Mouse (Mus musculus) kidney, embryonic 15.5 days (tissue): ENCODE results near the gene Ccrl2. TPM values are rescaled to one million over a fixed set of nuclear protein-coding genes. Genes with fewer than 3 reads are reported as not detected.

Source experiments
- ATAC-seq: fragments of 200-750 bp; cut with Nextera tagmentation; replicated peaks from 2 replicates; pipeline ENCODE4 v1.8.0; 2017; ENCODE audit warnings: moderate TSS enrichment; ENCODE audit not compliant: low FRiP score
- H3K27ac ChIP-seq: fragments of 300-500 bp; sonication (generic); 2 replicates; pipeline ENCODE4 v1.5.1; 2015; ENCODE audit warnings: mild to moderate bottlenecking, inconsistent platforms
- H3K27me3 ChIP-seq: fragments of 300-500 bp; sonication (generic); 2 replicates; pipeline ENCODE4 v1.6.1; 2015; ENCODE audit warnings: inconsistent platforms
- H3K36me3 ChIP-seq: fragments of 300-500 bp; sonication (generic); 2 replicates; pipeline ENCODE4 v1.6.1; 2015; ENCODE audit warnings: inconsistent platforms
- H3K4me1 ChIP-seq: fragments of 300-500 bp; sonication (generic); 2 replicates; pipeline ENCODE4 v1.6.1; 2015; ENCODE audit warnings: inconsistent platforms
- H3K4me2 ChIP-seq: fragments of 300-500 bp; sonication (generic); 2 replicates; pipeline ENCODE4 v1.6.1; 2015; ENCODE audit warnings: moderate library complexity, mild to moderate bottlenecking, inconsistent platforms
- H3K4me3 ChIP-seq: fragments of 300-500 bp; sonication (generic); replicated peaks from 2 replicates; pipeline ENCODE4 v1.5.1; 2015; ENCODE audit warnings: mild to moderate bottlenecking, inconsistent platforms
- H3K9ac ChIP-seq: fragments of 300-500 bp; sonication (generic); 2 replicates; pipeline ENCODE4 v1.6.1; 2015; ENCODE audit warnings: mild to moderate bottlenecking, inconsistent platforms
- H3K9me3 ChIP-seq: fragments of 300-500 bp; sonication (generic); replicated peaks from 2 replicates; pipeline ENCODE4 v1.6.1; 2016; ENCODE audit warnings: inconsistent platforms
- WGBS: fragments of 180-500 bp; shearing (Covaris S2); methylation state at CpG from one replicate; pipeline ENCODE4 v1.1.7; 2015; ENCODE audit warnings: mixed read lengths; 5-methylcytosine and 5-hydroxymethylcytosine counted together
- polyA plus RNA-seq: library from polyadenylated mRNA; unstranded; fragments of >200 nt; fragmentation: Nextera tagmentation; extraction: Ambion mirVana; gene quantifications from 2 replicates; pipeline ENCODE4 v1.2.1, GENCODE M21; 2015

The Ccrl2 gene
- polyA plus RNA-seq, 1 experiment from 2014 or later = 1.3 TPM

DNA sequence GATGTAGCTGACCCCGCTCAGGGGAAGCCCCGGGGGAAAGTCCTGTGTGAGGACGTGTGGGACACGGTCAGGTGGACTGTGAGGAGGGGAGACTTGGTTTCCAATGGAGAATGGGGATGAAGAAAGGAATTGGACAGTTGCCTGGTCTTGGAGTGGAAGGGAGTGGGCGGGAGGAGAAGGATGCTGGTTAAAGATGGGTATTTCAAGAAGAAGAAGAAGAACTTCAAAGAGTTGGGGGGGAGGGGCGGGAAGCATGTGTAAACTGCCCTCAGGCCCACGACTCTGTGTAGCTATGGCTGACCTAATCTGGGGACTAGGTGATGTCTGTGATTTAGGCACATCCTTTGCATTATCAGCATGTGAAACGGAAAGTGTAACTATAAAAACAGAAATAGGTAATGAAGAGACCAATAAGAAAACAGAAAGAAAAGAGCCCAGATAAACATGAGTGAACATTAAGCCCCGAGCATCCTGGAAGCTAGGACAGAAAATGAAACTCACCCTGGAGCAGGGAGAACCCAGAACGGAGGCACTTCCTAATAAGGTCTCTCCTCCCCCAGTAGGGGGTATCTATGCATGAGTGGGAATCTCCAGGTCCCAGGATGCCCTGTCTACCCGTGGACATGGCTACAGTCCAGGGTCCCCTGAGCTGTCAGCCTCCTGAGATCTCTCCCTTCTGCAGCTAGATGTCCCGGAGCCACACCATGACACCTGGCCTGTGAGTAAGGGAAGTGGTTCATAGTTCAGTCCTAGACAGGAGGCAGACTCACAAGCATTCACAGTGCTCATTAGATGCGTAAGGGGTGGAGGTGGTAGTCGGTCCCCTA is 438 bp upstream of the Ccrl2 start:
- peak overlapping the region; percentile 49; the same call in 1 of the 2 replicates for H3K4me3 ChIP-seq
- peaks cover 24% of the 10 kb centered on the region for H3K4me1 ChIP-seq
- H3K27ac ChIP-seq = no peak overlapping the region; the same call in 1 of the 2 replicates
- 0 out of 2 replicates have a peak, but pooled peaks cover 3% of the 10 kb centered on the region for H3K27me3 ChIP-seq
- no peaks in the 10 kb centered on the region for H3K36me3 ChIP-seq
- ATAC-seq = no peak
- no peak overlapping the region for H3K9ac ChIP-seq
- H3K4me2 ChIP-seq = peak overlapping the region; percentile 75
- WGBS = 57% methylated on average over 14 of the region's 14 CpGs
- H3K9me3 ChIP-seq = no peaks in the 10 kb centered on the region

DNA sequence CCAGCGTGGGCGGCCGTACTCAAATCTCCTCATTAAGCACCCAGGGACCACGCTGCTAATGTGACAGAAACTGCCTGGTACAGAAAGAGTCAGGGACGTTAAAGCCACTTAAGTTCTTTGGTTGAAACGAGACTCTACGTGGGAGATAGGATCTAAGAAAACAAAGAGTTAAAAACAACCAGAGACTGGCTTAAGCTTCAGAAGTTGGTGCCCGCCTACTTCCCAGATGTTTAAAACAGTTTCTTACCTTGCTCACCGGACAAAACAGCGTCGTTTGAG is 861 bp downstream of the Ccrl2 start:
- H3K4me3 ChIP-seq = peak overlapping the region; percentile 49
- H3K4me1 ChIP-seq = peaks cover 24% of the 10 kb centered on the region
- whole genome bisulfite sequencing = 3% methylated on average over 11 of the region's 11 CpGs
- H3K4me2 ChIP-seq = peak overlapping the region; percentile 75
- 0 out of 2 replicates have a peak, but pooled peaks cover 3% of the 10 kb centered on the region for H3K27me3 ChIP-seq
- no peaks in the 10 kb centered on the region for H3K9me3 ChIP-seq
- H3K9ac ChIP-seq = peak overlapping the region; percentile 31
- peak overlapping the region; percentile 56; the same call in 1 of the 2 replicates for H3K27ac ChIP-seq
- H3K36me3 ChIP-seq = no peaks in the 10 kb centered on the region
- ATAC-seq = no peak

DNA sequence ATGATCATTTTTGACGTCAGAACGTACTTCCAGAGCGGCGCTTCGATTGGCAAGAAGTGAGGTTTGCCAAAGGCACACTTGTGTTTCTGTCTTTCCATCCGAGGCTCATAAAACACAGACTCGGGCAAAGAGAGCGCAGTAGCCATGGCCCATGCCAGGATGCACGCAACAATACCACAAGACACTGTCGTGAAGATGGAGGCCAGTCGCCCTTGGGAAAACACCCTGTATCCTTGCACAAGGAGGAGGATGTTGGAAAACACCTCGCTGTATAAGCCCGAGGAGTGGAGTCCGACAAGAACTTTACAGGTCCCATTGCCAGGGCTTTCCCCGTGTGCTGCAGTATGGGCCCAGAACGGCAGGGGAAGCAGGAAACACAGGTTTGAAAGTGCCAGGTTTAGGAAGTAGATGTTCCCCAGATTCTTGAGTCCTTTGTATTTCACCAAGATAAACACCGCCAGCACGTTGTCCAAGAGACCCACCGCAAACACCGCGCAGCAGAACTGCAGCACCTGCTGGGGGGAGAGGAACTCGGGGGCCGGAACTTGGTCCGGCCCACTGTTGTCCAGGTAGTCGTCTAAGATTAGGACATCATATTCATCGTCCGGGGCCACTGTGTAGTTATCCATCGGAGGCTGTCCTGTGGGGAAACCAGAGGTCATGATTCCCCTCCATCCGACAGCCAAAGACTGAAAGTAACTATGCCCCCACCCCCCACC is 1.4 kb downstream of the Ccrl2 start:
- H3K4me3 ChIP-seq = peak overlapping the region; percentile 49
- H3K4me2 ChIP-seq = peak overlapping the region; percentile 75
- H3K9ac ChIP-seq = peak overlapping the region; percentile 31; the same call in 1 of the 2 replicates
- no peaks in the 10 kb centered on the region for H3K36me3 ChIP-seq
- ATAC-seq = no peak
- peaks cover 24% of the 10 kb centered on the region for H3K4me1 ChIP-seq
- 0 out of 2 replicates have a peak overlapping the region, but pooled peaks have one; percentile 56 for H3K27ac ChIP-seq
- H3K9me3 ChIP-seq = no peaks in the 10 kb centered on the region
- 0 out of 2 replicates have a peak, but pooled peaks cover 3% of the 10 kb centered on the region for H3K27me3 ChIP-seq
- WGBS = 64% methylated on average over 29 of the region's 29 CpGs

DNA sequence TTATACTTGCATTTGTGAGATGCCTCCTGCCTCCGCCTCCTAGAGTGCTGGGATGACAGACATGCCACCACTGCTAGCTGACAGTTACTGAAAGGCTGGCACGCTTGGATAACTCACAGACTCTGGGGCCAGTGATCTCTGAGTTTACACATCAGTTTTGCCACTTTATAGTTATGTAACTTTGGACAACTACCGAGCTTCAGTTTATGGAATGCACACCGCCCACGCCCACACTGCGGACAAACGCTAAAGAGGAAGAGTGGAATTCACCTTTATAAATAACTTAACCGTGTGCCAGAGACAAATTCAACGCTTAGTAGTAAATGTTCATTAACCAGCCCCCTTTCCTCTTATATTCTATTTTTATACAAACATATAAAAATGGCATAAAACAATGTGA is 2.4 kb downstream of the Ccrl2 start:
- H3K9ac ChIP-seq = no peak overlapping the region
- 0 out of 2 replicates have a peak, but pooled peaks cover 3% of the 10 kb centered on the region for H3K27me3 ChIP-seq
- no peak overlapping the region for H3K4me2 ChIP-seq
- no peak overlapping the region for H3K4me3 ChIP-seq
- no peaks in the 10 kb centered on the region for H3K36me3 ChIP-seq
- H3K9me3 ChIP-seq = no peaks in the 10 kb centered on the region
- H3K4me1 ChIP-seq = peaks cover 24% of the 10 kb centered on the region
- 77% methylated on average over 9 of the region's 9 CpGs for WGBS
- ATAC-seq = no peak
- H3K27ac ChIP-seq = no peak overlapping the region

DNA sequence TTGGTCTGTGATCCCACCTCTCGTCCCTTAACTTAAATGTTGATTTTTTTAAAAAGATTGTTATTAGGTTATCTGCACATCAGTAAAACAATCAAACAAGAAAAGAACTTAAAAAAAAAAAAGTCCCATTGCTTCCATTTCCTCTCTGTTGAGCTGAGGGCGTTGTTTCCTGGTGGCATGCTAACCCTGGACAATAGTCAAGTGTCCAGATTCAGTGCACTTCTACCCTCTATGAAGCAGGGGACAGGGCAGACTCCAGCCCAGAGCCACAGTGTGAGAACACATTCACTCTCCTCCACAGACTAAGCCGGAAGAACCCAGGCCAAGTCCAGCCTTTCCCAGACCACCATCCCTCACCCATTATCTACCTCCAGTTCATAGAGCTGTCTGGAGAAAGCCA is 8.9 kb downstream of the Ccrl2 start:
- H3K9ac ChIP-seq = no peak overlapping the region
- H3K4me3 ChIP-seq = no peak overlapping the region
- H3K27ac ChIP-seq = no peak overlapping the region
- H3K4me2 ChIP-seq = no peak overlapping the region
- no peaks in the 10 kb centered on the region for H3K27me3 ChIP-seq
- H3K36me3 ChIP-seq = no peaks in the 10 kb centered on the region
- WGBS = 78% methylated on average over 3 of the region's 3 CpGs
- H3K4me1 ChIP-seq = no peaks in the 10 kb centered on the region
- no peak for ATAC-seq
- H3K9me3 ChIP-seq = no peaks in the 10 kb centered on the region

DNA sequence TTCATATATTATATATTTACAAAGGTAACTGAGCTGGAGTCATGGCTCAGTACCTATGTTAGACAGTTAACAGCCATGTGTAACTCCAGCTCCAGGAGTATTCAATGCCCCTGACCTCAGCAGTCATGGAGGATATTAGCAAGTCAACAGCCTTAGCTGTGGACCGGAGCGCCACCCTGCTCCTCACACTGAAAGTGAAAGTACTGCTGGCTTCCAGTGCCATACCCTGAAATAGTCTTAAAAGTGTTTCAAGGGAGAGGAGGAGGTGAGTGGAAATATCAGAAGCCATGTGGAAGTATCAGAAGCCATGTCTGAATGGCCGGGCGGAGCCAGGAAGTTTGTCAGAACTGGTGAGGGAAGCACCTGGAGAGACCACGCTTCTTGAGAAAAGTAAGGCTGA is 10.1 kb downstream of the Ccrl2 start:
- no peak overlapping the region for H3K9ac ChIP-seq
- H3K36me3 ChIP-seq = no peaks in the 10 kb centered on the region
- no peak overlapping the region for H3K4me3 ChIP-seq
- ATAC-seq = no peak
- no peak overlapping the region for H3K27ac ChIP-seq
- H3K4me1 ChIP-seq = no peaks in the 10 kb centered on the region
- H3K27me3 ChIP-seq = no peaks in the 10 kb centered on the region
- 97% methylated on average over 5 of the region's 5 CpGs for WGBS
- no peaks in the 10 kb centered on the region for H3K9me3 ChIP-seq
- no peak overlapping the region for H3K4me2 ChIP-seq

DNA sequence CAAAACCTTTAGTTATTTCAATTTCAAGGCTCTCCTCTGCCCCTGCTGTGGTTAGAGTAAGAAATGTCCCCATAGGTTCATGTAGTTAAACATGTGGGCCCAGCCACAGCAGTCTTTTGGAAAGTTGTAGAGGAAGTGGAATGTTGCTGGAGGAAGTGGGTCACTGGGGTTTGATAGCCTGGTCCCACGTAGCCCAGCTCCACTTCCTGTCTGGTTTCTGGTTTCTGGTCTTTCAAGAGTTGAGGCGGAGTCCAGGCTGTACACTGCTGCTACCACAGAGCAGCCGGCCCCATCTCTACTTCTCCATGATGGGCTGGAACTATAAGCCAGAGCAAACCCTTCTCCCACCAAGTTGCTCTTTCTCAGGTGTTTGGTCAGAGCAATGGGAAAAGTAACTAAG is 11.1 kb downstream of the Ccrl2 start:
- no peak overlapping the region for H3K4me2 ChIP-seq
- no peak for ATAC-seq
- no peak overlapping the region for H3K9ac ChIP-seq
- H3K4me1 ChIP-seq = no peaks in the 10 kb centered on the region
- no peaks in the 10 kb centered on the region for H3K27me3 ChIP-seq
- H3K36me3 ChIP-seq = no peaks in the 10 kb centered on the region
- WGBS = 67% methylated on average over 3 of the region's 3 CpGs
- no peak overlapping the region for H3K27ac ChIP-seq
- H3K4me3 ChIP-seq = no peak overlapping the region
- H3K9me3 ChIP-seq = no peaks in the 10 kb centered on the region

DNA sequence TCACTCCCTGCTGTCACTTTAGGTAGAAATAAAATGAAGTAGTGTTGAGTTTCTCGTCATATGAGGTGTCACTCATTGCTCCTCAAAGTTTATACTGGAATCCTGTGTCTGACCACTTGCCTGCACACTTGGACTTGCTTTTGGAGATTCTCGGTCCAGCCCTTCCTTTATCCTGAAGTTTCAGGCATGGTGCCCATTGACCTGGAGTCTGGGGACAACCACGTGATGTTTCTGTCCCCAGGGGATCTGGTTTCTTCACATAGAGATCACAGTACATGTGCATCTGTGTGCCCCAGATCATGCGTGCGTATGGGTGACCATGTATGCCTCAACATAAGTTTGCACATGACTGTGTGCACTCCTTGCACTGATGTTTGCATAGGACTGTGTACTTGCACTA is 15.1 kb downstream of the Ccrl2 start:
- no peaks in the 10 kb centered on the region for H3K9me3 ChIP-seq
- no peaks in the 10 kb centered on the region for H3K27me3 ChIP-seq
- 84% methylated on average over 5 of the region's 5 CpGs for WGBS
- H3K9ac ChIP-seq = no peak overlapping the region
- H3K4me1 ChIP-seq = no peaks in the 10 kb centered on the region
- H3K27ac ChIP-seq = no peak overlapping the region
- H3K36me3 ChIP-seq = no peaks in the 10 kb centered on the region
- ATAC-seq = no peak
- no peak overlapping the region for H3K4me3 ChIP-seq
- no peak overlapping the region for H3K4me2 ChIP-seq

DNA sequence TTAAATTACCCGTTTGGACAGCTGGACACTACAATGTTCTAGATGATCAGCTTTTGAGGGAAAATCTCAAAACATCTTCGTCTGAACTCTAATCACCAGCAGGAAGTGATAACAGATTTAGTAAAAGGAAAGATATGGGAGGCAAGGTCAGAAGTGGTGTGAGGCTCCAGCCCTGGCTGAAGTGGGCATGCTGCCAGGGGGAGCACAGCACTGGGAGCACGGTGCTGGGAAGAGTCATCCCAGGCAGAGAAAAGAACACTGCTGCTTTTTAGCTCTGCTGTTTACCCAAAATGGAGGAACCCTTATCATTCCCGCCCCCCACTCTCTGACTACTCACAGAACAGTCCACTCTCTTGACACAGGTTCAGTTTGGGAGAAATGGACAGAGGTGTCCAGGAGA is 17.4 kb downstream of the Ccrl2 start:
- no peak for ATAC-seq
- peaks cover 4% of the 10 kb centered on the region for H3K4me1 ChIP-seq
- H3K27ac ChIP-seq = no peak overlapping the region
- 72% methylated on average over 4 of the region's 4 CpGs for WGBS
- no peak overlapping the region for H3K4me2 ChIP-seq
- no peak overlapping the region for H3K4me3 ChIP-seq
- no peaks in the 10 kb centered on the region for H3K9me3 ChIP-seq
- no peaks in the 10 kb centered on the region for H3K36me3 ChIP-seq
- no peak overlapping the region for H3K9ac ChIP-seq
- H3K27me3 ChIP-seq = no peaks in the 10 kb centered on the region

DNA sequence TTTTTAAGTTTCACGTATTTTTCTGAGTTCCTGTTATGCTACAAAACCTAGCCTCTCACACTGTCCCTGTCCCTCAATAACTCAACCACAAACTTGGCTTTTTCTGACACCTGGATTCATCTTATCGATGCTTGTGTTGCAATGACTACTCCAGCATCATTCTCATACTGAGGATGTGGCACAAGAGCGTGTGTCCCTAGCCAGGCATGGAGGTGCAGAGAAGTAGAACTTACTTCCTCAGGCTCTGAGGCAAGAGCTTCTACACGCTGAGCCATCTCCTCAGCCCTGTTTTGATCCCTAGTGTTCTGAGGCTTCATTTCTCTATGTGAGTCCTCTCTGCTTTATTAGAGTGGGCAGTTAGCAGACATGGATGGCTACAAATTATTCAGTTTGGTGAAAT is 23.6 kb downstream of the Ccrl2 start:
- no peak for ATAC-seq
- no peak overlapping the region for H3K27ac ChIP-seq
- no peak overlapping the region for H3K4me2 ChIP-seq
- H3K9me3 ChIP-seq = no peaks in the 10 kb centered on the region
- H3K4me3 ChIP-seq = no peak overlapping the region
- no peaks in the 10 kb centered on the region for H3K27me3 ChIP-seq
- H3K9ac ChIP-seq = no peak overlapping the region
- H3K36me3 ChIP-seq = no peaks in the 10 kb centered on the region
- 86% methylated on average over 4 of the region's 4 CpGs for WGBS
- H3K4me1 ChIP-seq = peaks cover 6% of the 10 kb centered on the region

DNA sequence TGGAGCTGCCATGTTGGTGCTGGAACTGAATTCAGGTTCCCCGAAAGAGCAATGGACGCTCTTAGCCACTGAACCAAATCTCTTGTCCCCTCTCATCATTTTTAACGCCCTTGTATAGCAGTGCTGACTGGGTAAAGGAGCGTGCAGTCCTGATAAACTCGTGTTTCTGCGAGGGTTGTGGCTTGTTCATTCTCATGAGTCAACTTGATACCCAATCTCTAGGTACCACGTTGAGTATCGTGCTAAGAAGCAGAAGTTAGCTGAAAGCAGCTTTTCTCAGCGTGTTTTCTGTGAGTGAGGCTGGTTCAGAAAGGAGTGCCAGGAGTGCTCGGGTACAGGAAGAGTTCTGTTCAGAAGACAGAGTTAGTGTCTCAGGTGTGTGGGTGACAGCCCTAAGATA is 30.5 kb downstream of the Ccrl2 start:
- Histone ChIP-seq H3K9me3 (no peaks in the 10 kb centered on the region), H3K9ac (no peak overlapping the region), H3K27me3 (no peaks in the 10 kb centered on the region), H3K4me3 (no peak overlapping the region), H3K4me2 (no peak overlapping the region), H3K36me3 (no peaks in the 10 kb centered on the region), H3K4me1 (no peaks in the 10 kb centered on the region), H3K27ac (no peak overlapping the region)
- 86% methylated on average over 10 of the region's 10 CpGs for WGBS
- ATAC-seq = no peak

DNA sequence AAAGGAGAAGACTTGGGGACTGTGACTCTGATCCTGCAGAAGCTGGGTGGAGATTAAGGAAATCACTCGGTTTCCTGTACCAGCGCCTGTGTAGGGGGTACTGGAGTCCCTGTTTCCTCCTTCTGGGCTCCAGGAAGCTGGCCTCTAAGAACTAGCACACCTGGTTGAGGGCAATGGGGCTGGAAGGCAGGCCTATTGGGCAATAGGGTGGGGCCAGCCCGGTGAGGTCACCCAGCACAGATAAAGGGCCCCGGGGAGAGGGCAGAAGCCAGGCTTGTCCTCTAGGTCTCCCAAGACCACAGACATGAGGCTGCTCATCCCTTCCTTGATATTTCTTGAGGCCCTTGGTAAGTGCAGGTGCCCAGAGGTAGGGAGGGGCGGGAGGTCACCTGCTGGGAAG is 38.3 kb downstream of the Ccrl2 start, which contains the start of gene Ltf:
Gene Ltf (plus strand): TSS at position 250 of the 400 bp plus-strand sequence.
- Histone ChIP-seq H3K9ac (no peak within 1 kb of the TSS), H3K36me3 (no peaks in the 10 kb centered on the region), H3K4me2 (no peak within 1 kb of the TSS), H3K9me3 (no peaks in the 10 kb centered on the region), H3K4me1 (no peaks in the 10 kb centered on the region), H3K27ac (no peak within 1 kb of the TSS), H3K4me3 (no peak within 1 kb of the TSS), H3K27me3 (no peaks in the 10 kb centered on the region)
- WGBS = 72% methylated on average over 5 of the region's 5 CpGs
- ATAC-seq = no peak
